Mouse (Mus musculus): Measurements from ENCODE around the gene Olfr1416.

The Olfr1416 gene

GRCm38 (mm10) chr1:92431420-92431819 is 53.5 kb downstream of the Olfr1416 start:
- DNase-seq = no peak

- no peak for DNase-seq
These were observed 53.9 kb downstream of the Olfr1416 start for GRCm38 (mm10) chr1:92430991-92431390.
